Mouse (Mus musculus): ENCODE results near the gene H1f0.

H1f0 gene

GRCm38 (mm10) chr15:79066276-79066675 lies 38.0 kb downstream of the H1f0 start:
- no peak for DNase-seq (ENCODE audit: low read depth, low spot score)

DNA sequence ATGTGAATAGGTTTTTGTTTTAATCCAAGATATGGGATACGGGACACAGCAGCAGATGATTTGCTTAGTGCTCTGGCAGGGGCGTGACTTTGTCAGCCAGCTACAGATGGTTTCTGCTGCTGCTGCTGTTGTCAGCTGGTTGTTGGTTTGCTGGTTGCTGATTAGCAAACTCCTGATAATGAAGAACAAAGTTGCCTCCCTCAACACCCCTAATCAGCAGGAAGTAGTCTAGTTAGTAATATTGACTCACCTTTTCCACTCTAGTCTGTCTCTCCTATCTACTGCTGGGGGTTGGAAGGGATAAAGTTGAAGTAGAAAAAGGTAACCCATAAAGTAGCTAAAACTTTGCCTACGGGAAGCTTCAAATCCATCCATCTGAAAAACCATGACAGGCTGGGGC lies 39.4 kb downstream of the H1f0 start:
- DNase-seq (ENCODE audit: low read depth, low spot score) = no peak

GRCm38 (mm10) chr15:79068416-79068815 lies 40.2 kb downstream of the H1f0 start:
- no peak for DNase-seq (ENCODE audit: low read depth, low spot score)

- peak; percentile 57 for DNase-seq (ENCODE audit: low read depth, low spot score)
These were observed 43.1 kb downstream of the H1f0 start for GRCm38 (mm10) chr15:79071117-79072039.

DNA sequence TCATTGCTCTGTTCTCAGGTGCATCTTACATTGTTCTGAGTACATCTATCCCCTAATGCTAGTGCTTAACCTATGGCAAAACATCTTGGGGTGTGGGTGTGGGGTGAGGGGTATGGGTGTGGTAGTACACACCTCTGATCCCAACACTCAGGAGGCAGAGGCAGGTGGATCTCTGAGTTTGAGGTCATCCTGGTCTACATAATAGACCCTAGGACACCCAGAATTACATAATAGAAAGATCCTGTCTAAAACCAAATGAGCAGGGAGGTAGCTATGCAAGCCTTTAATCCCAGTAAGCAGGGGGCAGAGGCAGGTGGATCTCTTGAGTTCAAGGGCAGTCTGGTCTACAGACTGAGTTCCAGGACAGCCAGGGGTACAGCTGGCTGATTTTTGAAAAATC lies 45.5 kb downstream of the H1f0 start:
- no peak for DNase-seq (ENCODE audit: low read depth, low spot score)

DNA sequence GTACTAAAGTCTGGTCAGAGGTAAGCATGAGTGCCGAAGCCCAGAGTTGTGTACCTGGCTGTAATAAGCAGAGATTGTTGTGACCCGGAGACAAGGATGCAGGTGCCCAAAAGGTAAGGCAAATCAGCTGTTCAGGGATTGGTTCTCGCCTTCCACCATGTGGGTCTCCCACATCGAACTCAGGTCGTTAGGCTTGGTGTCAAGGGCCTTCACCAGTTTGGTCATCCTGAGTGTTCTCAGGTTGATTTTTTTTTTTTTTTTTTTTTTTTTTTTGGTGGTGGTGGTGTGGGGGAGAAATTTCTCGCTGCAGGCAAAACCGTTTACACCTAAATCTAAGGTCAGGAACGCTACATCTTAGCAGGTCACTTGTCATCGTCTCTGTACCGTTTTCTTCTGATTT lies 46.2 kb downstream of the H1f0 start:
- no peak for DNase-seq (ENCODE audit: low read depth, low spot score)

DNA sequence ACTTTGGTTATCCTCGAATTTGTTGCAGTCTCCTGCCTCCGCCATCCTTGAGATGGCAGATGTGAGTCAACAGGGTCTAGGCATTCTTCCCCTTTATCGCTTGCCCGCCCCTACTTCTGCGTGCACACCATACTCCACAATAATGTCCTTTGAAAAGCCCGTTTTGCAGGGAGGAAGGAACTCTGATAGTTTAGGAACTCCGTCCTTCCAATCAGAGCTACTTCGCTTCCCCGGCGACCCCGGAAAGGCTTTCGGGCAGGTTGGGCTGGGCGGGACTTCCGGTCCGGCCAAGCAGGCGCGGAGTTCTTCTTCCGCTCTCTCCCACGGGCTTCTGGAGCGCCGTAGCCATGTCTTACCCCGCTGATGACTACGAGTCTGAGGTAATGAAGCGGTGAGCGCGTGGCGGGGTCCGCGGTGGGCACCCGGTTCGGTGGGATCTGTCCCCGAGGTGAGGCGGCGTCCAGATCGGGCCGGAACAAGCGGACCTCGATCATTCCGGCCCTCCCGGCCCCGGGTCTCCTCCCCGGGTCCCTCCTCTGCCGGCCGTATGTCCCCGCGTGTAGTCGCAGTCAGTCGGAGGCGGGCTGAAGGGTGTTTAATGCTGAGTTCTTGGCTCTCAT lies 46.8 kb downstream of the H1f0 start, which contains the start of gene Eif3l:
Gene Eif3l (plus strand): TSS at position 267 of the 620 bp plus-strand sequence.
- DNase-seq (ENCODE audit: low read depth, low spot score) = peak; percentile 95

DNA sequence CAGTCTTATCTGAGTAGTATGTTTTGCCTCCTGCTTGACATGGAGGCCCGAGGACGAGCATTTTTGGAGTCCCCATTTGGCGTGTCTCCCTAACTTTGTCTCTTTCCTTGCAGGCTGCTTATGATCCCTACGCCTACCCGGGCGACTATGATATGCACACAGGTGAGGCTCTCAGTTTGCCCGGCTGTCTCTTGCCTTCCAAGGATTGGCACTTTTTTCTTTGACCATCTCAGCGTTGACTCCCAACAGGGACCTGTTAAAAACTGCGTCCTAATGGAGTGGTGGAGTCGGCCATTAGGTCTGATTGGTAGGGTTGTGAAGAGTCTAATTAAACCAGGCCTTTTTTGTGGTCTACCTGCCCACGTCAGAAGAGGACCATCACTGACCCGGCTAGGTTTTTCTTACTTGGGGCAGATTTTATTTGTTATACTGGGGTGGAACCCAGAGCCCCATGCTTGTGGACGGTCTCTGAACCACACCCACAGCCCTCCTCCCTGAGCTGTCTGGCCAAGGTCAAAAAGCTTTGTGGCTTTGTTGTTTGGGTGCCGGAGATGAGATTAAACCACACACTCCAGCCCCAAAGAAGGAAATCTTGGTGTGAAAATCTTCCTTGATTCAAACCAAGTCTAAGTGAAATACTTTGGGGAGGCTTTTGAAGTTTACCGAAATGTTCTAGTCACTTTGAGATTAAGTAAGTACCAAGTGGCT lies 47.6 kb downstream of the H1f0 start:
- no peak for DNase-seq (ENCODE audit: low read depth, low spot score)

DNA sequence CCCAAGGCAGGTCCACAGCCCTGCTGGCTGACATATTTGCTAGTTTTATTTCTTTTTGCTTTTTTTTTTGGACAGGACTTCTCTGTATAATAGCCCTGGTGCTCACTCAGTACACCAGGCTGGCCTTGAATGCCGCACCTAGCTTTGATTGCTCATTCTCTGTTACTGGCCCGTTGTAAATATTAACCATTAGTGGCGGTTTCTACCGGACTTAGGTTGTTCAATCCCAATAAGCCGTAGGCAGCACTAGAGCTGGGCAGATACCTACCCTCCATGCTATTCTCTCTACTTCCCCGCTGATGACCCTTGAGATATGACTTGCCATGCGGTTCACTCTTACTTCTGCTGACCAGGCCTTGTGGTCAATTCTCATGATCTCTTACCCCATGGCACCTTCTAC lies 51.3 kb downstream of the H1f0 start:
- DNase-seq (ENCODE audit: low read depth, low spot score) = no peak
